Mouse (Mus musculus) kidney, postnatal 10 days (tissue): ENCODE results near the gene Tmem259.

Source experiments
- DNase-seq: peaks from one replicate; pipeline ENCODE4 v3.0.0; 2021; ENCODE audit warnings: mixed read lengths

The Tmem259 gene

GRCm38 (mm10) chr10:79986232-79986878, 2.2 kb upstream of the Tmem259 start:
- DNase-seq = peak; percentile 49

GRCm38 (mm10) chr10:79985334-79986231, 1.5 kb upstream of the Tmem259 start:
- peak; percentile 72 for DNase-seq

- peak; percentile 98 for DNase-seq
Observed at GRCm38 (mm10) chr10:79984871-79985270, 741 bp upstream of the Tmem259 start.

GRCm38 (mm10) chr10:79983670-79984069, 460 bp downstream of the Tmem259 start:
- peak; percentile 84 for DNase-seq

- no peak for DNase-seq
Observed at GRCm38 (mm10) chr10:79983205-79983604, 925 bp downstream of the Tmem259 start.

DNA sequence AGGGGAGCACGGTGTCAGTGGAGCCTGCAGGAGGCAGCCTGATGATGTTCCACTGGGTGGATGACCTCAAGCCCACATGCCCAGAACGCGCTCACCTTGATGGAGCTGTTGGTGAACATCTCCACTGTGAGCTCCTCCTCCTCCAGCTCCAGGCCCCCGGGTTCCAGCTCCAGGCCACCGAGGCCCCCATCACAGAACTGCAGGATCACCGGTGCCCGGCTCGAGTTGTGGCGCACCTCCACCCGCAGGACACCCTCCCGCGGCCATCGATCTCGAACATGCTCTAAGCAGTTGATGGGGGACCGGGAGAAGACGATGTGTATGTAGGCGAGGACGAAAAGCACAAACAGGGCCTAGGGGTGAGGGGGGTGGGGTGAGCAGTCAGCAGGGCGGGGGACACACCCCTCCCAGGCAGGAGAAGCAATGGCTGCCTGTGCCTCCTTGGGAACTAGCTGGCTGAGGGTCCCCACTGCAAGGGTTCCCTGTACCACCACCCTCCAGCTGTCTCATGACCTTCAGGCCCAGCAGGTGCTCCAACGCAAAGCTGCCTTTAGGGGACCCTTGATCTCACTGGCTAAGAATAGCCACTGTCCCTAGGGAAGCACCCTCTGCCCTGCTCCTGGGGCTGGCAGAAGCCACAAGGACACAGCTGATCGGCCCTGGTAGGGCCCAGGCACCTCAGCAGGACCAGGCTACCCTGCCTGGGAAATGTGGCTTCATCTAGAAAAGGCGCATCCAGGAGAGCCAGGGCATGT, 4.6 kb downstream of the Tmem259 start:
- no peak for DNase-seq

DNA sequence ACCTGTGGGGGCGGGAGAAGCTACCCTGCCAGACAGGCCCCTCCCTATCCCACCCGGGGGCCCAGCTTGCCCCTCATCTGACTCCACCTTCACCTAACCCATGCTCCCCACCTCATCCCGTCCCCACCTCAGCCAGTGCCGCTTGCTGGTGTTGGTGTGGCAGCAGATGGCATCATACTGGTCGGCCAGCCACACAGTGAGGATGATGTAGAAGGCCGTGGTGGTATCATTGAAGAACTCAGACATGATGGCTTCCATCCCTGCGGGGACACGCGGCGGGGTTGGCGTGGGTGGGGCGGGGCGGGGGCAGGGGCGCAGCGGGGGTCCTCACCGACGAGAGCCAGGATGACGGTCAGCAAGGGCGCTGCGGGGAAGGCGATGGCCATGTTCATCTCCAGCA, 6.1 kb downstream of the Tmem259 start:
- DNase-seq = no peak

GRCm38 (mm10) chr10:79977324-79977723, 6.8 kb downstream of the Tmem259 start:
- DNase-seq = no peak

DNA sequence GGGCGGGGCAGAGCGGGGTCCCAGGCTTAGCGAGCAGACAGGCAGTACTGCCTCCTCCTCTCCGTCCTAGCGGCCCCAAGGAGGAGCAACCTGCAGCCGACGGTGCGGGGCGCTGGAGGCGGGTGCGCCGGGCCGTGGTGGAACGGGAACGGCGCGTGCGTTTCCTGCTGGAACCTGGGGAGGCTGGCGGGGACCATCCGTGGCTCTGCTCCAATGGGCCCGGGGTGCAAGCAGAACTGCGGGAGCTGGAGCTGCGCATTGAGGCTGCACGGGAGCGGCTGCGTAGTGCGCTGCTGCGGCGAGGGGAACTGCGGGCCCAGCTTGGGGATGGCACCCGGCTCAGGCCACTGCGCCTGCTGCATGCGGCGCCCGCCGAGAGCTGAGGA, 7.4 kb downstream of the Tmem259 start:
- DNase-seq = no peak

DNA sequence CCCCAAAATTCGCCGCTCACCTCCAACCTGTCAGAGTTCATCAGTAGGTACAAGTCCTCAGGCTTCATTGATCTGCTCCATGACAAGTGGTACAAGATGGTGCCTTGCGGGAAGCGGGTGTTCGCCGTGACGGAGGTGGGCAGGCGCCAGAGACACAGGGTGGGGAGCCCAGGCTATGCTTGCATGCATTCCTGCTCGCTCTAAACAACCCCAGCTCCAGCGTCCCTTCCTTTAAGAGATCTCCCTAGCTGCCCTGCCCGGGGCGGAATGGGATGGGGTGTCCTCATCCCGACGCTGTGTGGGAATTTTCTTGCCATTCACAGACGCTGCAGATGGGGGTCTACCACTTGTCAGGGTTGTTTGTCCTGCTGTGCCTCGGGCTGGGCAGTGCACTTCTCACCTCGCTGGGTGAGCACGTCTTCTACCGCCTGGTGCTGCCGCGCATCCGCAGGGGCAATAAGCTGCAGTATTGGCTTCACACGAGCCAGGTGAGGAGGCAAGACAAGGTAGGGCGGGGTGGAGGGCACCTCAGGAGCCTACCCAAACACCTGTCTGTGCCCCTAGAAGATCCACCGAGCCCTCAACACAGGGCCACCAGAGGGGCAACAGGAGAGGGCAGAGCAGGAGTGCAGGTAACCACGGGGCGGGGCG, 7.9 kb downstream of the Tmem259 start:
- no peak for DNase-seq

GRCm38 (mm10) chr10:79974668-79975067, 9.5 kb downstream of the Tmem259 start:
- DNase-seq = no peak

DNA sequence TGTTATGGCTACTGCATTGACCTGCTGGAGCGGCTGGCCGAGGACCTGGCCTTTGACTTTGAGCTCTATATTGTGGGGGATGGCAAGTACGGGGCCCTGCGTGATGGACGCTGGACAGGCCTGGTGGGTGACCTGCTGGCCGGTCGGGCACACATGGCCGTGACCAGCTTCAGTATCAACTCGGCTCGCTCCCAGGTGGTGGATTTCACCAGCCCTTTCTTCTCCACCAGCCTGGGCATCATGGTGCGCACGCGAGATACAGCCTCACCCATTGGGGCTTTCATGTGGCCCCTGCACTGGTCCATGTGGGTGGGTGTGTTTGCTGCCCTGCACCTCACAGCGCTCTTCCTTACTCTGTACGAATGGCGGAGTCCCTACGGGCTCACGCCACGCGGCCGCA, 10.0 kb downstream of the Tmem259 start:
- no peak for DNase-seq

- DNase-seq = peak; percentile 76
Observed at GRCm38 (mm10) chr10:79972831-79973230, 11.3 kb downstream of the Tmem259 start.

GRCm38 (mm10) chr10:79971183-79971497, 13.0 kb downstream of the Tmem259 start:
- no peak for DNase-seq

GRCm38 (mm10) chr10:79970415-79971182, 13.5 kb downstream of the Tmem259 start, which contains the start of gene Grin3b:
Grin3b (plus strand) TSS chr10:79970715.
- no peak for DNase-seq

DNA sequence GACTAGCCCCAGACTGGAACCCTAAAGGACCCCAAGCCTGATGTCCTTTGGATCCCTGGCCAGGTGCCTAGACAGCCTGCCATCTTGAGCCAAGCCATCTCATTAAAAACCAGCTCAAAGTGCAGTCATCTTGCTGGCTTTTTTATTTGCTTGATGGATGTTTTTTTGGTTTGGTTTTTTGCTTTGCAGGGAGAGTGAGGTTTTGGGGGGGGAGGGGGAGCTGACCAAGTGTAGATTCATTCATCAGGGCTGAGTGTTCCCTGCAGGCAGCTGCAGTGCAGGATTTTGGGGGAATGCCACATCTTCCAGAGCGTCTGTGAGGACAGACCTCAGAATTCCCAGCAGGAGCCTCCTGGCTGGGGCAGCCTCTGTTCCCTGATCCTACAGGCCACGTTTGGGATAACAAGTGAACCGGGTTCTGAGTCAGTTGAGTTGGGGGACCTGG, 15.0 kb downstream of the Tmem259 start:
- peak; percentile 61 for DNase-seq

DNA sequence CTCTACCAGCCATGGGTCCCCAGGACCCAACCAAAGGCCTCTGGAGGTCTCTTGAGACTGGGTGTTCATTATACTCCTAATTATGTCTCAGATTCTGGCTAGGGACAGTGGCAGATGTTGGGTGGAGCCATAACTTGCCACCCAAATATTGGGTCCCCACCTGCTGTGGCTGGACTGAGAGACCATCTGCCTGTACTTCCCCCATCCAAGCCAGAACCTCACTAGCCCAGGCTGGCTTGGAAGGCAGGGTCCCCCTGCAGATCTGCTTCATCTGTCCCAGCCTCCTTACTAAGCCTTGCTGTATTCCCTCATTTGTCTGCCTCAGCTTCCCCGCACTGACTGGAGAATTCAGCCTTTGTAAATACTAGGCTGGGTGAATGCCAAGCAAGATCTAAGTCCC, 15.9 kb downstream of the Tmem259 start:
- DNase-seq = no peak

- DNase-seq = peak; percentile 83
Observed at GRCm38 (mm10) chr10:79966886-79967400, 17.2 kb downstream of the Tmem259 start.

- DNase-seq = no peak
Observed at GRCm38 (mm10) chr10:79965325-79965724, 18.8 kb downstream of the Tmem259 start.

DNA sequence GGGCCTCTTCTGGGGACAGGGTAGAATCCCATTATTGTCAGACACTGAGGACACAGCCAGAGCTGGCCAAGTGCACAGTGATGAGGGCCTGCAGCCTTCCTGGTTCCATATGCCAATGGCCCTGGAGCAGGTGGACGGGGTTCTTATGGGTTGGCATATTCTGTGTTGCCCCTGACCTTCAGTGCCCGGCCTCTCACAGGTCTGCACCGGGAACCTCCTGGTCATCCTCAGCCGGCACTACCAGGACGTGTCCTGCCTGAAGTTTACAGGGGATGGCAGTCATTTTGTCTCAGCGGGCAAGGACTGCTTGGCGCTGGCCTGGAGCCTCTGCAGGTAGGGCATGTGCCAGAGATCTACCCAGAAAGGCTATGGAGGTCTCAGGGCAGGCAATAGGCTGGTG, 19.4 kb downstream of the Tmem259 start:
- no peak for DNase-seq

- DNase-seq = no peak
Observed at GRCm38 (mm10) chr10:79960671-79961294, 23.3 kb downstream of the Tmem259 start.
